Mouse (Mus musculus) olfactory bulb, adult 2 months (tissue): ENCODE results near the gene Iqck. TPM values are rescaled to one million over a fixed set of nuclear protein-coding genes. Genes with fewer than 3 reads are reported as not detected.

Experiments used
- H3K27ac ChIP-seq: fragments of 200-500 bp; 2 replicates; pipeline ENCODE4 v1.5.1; 2012; ENCODE audit warnings: low read depth, low read length; ENCODE audit not compliant: insufficient read depth
- H3K4me1 ChIP-seq: fragments of 200-500 bp; 2 replicates; pipeline ENCODE4 v1.6.1; 2012; ENCODE audit warnings: low read length; ENCODE audit not compliant: control insufficient read depth, insufficient read depth
- H3K4me3 ChIP-seq: fragments of 200-500 bp; 2 replicates; pipeline ENCODE4 v1.5.1; 2012; ENCODE audit warnings: mild to moderate bottlenecking, low read depth, low read length, moderate library complexity; ENCODE audit not compliant: insufficient read depth
- CTCF ChIP-seq: fragments of 200-500 bp; IDR thresholded peaks from 2 replicates; pipeline ENCODE4 v1.5.1; 2012; ENCODE audit warnings: low read depth, mild to moderate bottlenecking, low read length, moderate library complexity; ENCODE audit not compliant: insufficient read depth
- POLR2A ChIP-seq: fragments of 200-500 bp; IDR thresholded peaks from 2 replicates; pipeline ENCODE4 v1.6.1; 2012; ENCODE audit warnings: mild to moderate bottlenecking, low read depth, low read length, moderate library complexity; ENCODE audit not compliant: insufficient read depth
- WGBS: fragments of 180-500 bp; shearing (Covaris S2); methylation state at CpG from one replicate; pipeline ENCODE4 v1.1.7; 2018; 5-methylcytosine and 5-hydroxymethylcytosine counted together
- polyA plus RNA-seq: library from polyadenylated mRNA; stranded (reverse); fragments of >200 nt; gene quantifications from 2 replicates; pipeline ENCODE4 v1.2.4, GENCODE M21; 2012; ENCODE audit warnings: low replicate concordance; ENCODE audit not compliant: missing spikeins, insufficient read depth, insufficient read length

Gene Iqck
- polyA plus RNA-seq, 1 experiment = not detected

DNA sequence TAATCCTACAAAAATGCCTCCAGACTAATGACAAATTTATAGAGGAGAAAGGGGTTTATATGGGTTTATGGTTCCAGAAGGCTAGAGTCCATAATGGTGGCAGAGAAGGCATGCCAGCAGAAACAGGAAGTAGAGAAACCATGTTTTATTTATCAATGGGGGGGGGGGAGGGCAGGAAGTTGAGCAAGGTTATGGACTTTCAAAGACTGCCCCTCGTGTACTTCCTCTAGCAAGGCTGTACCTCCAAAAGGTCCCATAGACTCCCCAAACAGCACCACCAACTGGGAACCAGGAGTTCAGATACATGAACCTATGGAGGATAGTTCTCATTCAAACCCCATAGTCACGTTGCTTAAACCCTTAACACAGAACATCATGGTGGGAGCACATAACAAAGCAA is 9.8 kb downstream of the Iqck start:
- TF ChIP-seq POLR2A (no peak), CTCF (no peak)
- Histone ChIP-seq H3K27ac (no peak overlapping the region), H3K4me1 (no peaks in the 10 kb centered on the region), H3K4me3 (no peak overlapping the region)
- WGBS = 85% methylated on average over 2 of the region's 2 CpGs

DNA sequence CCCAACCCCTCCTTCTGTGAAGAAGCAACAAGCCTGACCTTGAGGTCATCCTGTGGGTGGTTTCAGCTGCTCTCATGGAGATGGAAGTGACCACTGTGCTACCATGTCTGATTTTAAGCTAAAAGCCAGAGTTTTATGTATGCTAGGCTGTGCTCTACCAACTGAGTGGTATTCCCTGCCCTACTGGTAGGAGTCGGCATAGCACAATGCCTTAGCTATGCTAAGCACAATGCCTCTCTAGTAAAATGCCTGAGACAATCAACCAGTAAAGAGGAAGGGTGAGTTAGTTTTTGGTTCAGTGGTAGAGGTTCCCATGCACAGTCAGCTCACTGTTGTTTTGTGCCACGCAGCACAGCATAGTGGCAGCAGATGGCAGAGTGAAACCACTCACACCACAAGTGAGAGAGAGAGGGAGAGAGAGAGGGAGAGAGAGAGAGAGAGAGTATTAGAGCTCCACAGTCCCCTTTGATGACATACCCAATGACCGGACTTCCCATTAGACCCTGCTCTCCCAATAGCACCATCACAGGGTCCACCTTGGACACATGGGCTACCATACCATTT is 24.0 kb downstream of the Iqck start:
- H3K27ac ChIP-seq = peak overlapping the region; percentile 2; the same call in 1 of the 2 replicates
- WGBS = 58% methylated on average over 3 of the region's 3 CpGs
- TF ChIP-seq POLR2A (no peak), CTCF (no peak)
- peaks cover 19% of the 10 kb centered on the region for H3K4me1 ChIP-seq
- H3K4me3 ChIP-seq = no peak overlapping the region

DNA sequence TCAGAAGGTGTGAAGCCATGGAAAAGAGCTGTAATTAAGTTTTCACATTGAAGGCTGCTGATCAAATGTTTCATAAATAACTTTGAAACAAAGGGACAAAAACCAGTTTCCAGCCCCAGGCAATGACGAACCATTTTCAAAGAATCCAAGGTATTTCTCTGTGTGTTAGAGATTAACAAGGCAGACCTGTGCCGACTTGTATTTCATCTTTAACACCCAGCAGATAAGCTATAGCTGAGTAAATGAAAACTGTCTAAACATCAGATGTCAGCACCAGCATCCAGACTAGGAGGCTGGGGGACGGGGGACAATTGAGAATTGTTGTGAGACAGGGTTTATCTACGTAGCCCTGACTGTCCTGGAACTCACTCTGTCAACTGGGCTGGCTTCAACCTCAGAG is 28.4 kb downstream of the Iqck start:
- Histone ChIP-seq H3K4me3 (no peak overlapping the region), H3K27ac (no peak overlapping the region), H3K4me1 (peaks cover 26% of the 10 kb centered on the region)
- WGBS = 87% methylated on average over 4 of the region's 4 CpGs
- no peak for TF ChIP-seq POLR2A
- TF ChIP-seq CTCF = no peak

DNA sequence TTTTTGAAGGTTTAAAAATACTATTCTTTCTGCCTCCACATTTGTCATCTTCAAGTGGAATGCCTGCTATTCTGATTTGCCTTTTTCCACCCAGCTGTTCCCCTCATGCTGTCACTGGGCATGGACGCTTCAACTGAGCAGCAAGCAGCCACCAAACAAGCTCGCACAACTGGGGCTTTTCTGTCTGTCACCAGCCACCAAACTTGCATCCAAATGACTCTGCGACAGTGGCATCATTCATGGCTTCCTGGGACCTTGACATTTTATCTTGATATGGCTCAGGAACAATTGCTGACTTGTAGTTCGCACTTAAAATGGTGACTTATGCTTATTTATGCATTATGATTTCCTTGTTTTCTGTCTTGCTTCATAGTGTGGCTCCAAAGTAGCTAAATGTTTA is 29.4 kb downstream of the Iqck start:
- H3K4me1 ChIP-seq = peaks cover 30% of the 10 kb centered on the region
- H3K4me3 ChIP-seq = no peak overlapping the region
- 49% methylated on average over 4 of the region's 4 CpGs for WGBS
- peak overlapping the region; percentile 46 for H3K27ac ChIP-seq
- TF ChIP-seq CTCF (no peak), POLR2A (no peak)

DNA sequence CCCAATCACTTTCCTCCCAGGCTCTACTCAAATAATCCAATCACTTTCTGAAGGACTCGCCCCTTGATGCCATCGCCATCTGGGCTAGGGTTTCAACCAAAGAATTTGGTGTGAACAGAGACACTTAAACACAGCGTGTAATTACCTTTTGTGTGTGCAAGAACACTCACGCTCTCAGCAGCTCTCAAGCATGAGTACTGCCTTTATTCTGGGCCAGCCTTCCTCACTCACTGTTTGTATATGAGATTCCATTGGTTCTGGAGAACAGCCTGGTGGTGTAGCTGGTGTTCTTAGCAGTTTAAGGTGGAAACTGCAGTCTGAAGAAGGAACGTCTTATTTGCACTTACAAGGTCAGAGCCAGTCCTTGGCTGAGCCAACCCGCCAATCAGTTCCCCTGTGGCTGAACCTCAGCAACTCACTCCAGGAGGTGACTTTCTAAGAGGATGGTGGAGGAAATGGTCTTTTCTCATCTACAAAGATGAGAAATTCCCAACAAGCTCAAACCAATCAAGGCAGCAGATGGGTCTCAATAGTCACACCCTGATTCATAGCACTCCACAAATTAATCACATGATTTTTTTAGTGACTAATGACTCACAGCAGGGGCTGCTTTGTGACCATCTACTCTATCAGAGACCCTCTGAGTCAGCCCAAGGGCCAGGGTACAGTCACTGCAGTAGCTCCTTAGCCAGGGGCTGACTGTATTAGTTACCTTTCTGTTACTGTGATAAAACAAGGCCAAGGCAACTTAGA is 31.9 kb downstream of the Iqck start:
- no peak overlapping the region for H3K4me3 ChIP-seq
- WGBS = 53% methylated on average over 6 of the region's 6 CpGs
- TF ChIP-seq CTCF = no peak
- TF ChIP-seq POLR2A = no peak
- no peak overlapping the region for H3K27ac ChIP-seq
- peaks cover 28% of the 10 kb centered on the region for H3K4me1 ChIP-seq

DNA sequence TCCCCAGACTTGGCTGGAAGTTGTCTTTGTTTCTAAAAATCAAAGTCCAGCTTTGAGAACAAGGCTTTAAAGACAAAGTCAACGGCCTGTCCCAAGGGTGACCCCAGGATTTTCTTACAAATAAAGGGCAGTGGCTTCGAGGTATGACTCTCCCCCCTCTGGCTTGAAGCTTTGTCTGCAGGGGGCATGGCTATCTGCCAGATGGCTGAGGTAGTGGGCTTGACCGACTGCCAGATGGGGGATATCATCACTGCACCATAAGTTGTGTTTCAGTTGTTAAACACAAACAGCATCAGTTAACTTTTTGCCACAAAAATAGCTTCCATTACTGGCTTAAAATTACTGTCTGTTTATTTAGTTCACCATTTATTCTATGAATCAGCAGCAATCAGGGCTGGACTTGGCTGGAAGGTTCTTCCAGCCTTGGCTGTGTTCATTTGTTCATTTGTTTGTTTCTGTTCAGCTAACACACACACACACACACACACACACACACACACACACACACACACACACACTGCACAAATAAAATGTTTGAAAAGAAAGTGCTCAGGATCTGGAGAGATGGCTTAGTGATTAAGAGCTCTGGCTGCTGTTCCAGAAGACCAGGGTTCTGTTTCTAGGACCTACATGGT is 33.6 kb downstream of the Iqck start:
- Histone ChIP-seq H3K27ac (peak overlapping the region; percentile 51), H3K4me3 (no peak overlapping the region), H3K4me1 (peaks cover 18% of the 10 kb centered on the region)
- no peak for TF ChIP-seq CTCF
- no peak for TF ChIP-seq POLR2A
- WGBS = 21% methylated on average over 3 of the region's 3 CpGs

DNA sequence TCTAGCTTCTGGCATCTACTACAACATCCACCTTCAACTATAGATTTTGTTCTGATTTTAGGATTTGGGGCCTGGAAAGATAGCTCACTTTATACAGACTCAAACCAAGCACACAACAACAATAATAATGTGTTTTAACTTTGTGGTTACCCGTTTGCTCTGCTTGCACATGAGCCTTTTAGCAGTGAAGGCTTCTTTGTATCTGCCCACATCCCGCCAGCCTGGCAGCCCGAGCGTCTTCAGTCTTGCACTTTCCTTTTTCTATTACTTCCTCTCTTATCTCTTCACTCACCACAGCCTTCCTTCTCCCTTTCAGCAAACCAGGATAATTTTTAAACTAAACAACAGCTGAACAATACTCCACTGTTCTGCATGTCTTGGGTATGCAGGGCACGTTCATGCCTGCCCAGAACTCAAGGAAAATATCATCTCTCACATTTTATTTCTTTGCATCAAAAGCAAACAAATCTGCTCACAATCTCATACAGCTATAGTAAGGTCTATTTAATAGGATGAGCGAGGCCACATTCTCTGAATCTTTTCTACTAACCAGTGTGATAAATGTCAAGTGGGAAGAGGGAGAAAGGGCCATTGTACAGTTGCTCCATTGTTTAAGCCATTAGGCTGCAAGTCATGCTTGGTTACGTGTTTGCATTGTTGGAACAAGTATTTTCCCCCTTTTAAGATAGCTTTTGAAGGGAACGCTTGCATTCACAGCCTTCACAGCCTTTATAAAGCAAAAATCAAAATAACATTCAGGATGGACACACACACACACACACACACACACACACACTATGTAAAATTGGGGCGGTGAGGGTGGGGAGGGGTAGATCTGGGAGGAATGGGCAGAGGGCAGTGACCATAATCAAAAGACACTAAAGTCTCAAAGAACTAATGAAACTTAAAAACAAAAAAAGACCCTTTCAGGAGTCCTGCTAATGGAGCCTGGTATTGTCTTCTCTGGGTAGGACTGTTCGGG is 40.2 kb downstream of the Iqck start:
- Histone ChIP-seq H3K4me3 (no peak overlapping the region), H3K4me1 (peaks cover 11% of the 10 kb centered on the region), H3K27ac (peak overlapping the region; percentile 8; the same call in 1 of the 2 replicates)
- 34% methylated on average over 10 of the region's 10 CpGs for WGBS
- no peak for TF ChIP-seq POLR2A
- TF ChIP-seq CTCF = no peak

DNA sequence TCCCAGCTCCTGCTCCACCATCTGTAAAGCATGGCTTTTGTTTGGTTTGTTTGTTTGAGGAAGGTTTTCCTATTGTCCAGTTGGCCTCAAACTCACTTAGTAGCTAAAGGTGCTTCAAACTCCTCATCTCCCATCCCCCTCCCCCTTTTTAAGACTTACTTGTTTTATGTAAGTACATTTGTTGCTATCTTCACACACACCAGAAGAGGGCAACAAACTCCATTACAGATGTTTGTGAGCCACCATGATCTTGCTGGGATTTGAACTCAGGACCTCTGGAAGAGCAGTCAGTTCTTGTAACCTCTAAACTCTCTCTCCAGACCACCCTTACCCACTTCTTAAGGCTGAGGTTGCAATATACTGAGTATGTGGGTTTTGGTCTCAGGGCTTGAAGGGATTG is 42.5 kb downstream of the Iqck start:
- no peak for TF ChIP-seq CTCF
- no peak for TF ChIP-seq POLR2A
- no peak overlapping the region for H3K4me3 ChIP-seq
- H3K4me1 ChIP-seq = peaks cover 13% of the 10 kb centered on the region
- H3K27ac ChIP-seq = no peak overlapping the region
